Mouse (Mus musculus) thymus, postnatal 4 days (tissue): ENCODE measurements around the gene Gm42878.
"Not testable (repeated sequence)": the region's sequence is repeated elsewhere in the genome, so short reads cannot be mapped to it uniquely, and the experiment has no call there.

Experiments used
- DNase-seq: peaks from one replicate; pipeline ENCODE4 v3.0.0; 2021

Gm42878 gene

DNA sequence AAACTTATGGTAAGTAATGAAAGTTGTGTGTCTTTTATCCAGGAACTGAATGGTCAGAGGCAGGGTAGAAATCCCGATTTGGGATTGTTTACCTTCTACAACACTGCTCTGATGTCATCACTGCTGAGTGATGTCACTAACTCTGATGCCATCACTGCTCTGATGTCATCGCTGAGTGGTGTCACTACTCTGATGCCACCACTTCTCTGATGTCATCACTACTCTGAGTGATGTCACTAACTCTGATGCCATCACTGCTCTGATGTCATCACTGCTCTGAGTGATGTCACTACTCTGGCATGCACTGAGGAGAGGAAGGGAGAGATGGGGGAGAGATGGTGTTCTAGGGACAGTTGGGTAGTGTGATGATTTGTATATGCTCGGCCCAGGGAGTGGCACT, 17.2 kb upstream of the Gm42878 start:
- no peak for DNase-seq

- no peak for DNase-seq
Observed at GRCm38 (mm10) chr5:121549196-121549595, 3.9 kb upstream of the Gm42878 start.

- DNase-seq, result no peak
Observed at GRCm38 (mm10) chr5:121547084-121547483, 1.8 kb upstream of the Gm42878 start.

DNA sequence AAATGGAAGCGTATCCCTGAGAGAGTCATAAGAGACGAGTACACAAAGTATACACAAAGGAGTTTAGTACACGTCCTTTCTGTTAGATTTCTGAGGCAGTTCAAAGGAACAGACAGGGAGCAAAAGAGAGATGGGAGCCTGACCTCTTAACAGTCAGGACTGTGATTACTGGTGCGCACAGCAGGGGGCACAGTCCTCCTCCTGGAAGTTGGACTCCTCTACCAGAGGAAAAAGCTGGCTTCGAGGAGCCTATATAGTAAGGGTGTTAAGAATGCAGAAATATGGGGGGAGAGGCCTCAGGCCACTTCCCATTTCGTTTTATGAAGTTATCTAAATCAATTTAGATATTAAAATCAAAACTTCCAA, 1.2 kb upstream of the Gm42878 start:
- DNase-seq, result peak; percentile 75

GRCm38 (mm10) chr5:121545793-121546529, 679 bp upstream of the Gm42878 start, which contains the start of gene Mapkapk5:
TSS of gene Mapkapk5 (minus strand) at chr5:121545905.
- DNase-seq, result peak; percentile 99

GRCm38 (mm10) chr5:121543370-121543769, 1.9 kb downstream of the Gm42878 start:
- no peak for DNase-seq

DNA sequence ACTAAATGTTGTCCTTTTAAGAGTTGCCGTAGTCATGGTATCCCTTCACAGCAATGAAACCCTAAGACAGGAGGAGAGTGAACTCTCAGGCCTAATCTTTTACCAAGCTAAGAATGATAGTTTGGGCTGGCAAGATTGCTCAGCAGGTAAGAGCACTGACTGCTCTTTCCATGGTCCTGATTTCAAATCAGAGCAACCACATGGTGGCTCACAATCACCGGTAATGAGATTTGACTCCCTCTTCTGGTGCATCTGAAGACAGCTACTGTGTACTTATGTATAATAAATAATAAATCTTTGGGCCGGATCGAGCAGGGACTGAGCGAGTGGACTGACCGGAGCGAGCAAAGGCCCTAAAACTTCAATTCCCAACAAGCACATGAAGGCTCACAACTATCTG, 4.0 kb downstream of the Gm42878 start:
- no peak for DNase-seq

GRCm38 (mm10) chr5:121540066-121540465, 5.2 kb downstream of the Gm42878 start:
- no peak for DNase-seq

- DNase-seq, result no peak
Observed at GRCm38 (mm10) chr5:121537588-121537987, 7.7 kb downstream of the Gm42878 start.

DNA sequence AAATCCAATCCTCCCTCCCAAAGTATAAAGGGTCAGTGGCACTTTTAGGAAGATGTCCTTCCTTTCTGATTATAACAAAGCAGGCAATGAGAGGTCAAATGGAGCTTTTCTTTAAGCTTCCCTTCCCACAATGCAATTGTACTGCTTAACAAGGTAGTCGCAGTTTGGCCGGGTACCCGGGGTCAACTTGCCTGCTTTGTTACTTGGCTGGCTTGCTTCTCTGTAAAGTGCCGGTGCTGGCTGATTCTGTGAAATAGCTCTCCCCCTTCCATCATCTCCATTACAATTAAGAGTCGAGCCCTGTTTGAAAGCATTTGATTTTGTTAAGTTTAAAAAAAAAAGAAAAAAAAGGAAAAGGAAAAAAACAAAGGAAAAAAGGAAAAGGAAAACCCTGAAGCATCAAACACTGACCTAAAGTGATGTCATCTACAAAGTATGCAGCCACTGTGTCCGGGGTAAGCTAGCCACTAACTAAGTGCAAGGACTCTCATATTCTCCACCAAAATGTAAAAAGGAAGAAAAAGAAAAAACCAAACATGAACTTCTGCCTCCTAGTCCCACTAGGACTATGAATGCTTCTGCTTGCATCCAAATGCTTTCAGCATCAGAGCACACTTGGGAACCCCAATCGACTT, 8.2 kb downstream of the Gm42878 start:
- DNase-seq, result no peak

DNA sequence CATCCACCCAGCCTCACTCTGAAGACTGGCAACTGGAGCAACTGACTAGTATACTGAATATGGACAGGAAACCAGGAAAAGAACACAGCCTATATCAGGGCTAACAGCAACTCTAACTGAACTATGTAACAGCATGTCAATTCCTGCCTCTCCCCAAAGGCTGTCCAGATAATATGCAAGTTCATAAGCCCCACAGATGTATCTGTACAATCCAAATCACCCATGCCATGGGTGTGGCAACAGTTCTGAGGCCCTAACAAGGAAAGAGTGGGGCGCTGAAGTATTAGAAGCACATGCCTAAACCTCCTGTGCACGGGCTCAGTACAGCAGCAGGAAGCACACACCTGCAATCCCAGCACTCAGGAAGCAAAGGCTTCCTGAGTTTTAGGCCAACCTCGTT, 10.2 kb downstream of the Gm42878 start:
- DNase-seq, result no peak

- DNase-seq, result peak; percentile 56
Observed at GRCm38 (mm10) chr5:121534521-121534920, 10.8 kb downstream of the Gm42878 start.

GRCm38 (mm10) chr5:121526961-121527360, 18.3 kb downstream of the Gm42878 start:
- no peak for DNase-seq

DNA sequence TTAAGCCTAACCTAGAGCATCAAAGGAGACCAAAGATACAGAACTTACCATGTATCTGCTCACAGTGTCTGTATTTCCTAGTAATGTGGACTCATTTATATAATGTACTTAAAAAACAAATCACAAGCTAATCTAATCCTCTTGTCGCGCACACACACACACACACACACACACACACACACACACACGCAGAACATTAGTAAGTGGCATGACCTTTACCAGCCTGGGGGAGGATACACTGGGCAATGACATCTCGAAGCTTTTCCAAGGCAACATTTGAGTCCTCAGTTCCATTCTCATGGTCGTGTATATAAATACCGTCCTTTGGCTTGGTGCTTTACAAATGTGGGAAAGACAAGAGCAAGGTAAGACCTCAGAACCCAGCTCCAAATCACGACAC, 18.8 kb downstream of the Gm42878 start:
- DNase-seq, result no peak

DNA sequence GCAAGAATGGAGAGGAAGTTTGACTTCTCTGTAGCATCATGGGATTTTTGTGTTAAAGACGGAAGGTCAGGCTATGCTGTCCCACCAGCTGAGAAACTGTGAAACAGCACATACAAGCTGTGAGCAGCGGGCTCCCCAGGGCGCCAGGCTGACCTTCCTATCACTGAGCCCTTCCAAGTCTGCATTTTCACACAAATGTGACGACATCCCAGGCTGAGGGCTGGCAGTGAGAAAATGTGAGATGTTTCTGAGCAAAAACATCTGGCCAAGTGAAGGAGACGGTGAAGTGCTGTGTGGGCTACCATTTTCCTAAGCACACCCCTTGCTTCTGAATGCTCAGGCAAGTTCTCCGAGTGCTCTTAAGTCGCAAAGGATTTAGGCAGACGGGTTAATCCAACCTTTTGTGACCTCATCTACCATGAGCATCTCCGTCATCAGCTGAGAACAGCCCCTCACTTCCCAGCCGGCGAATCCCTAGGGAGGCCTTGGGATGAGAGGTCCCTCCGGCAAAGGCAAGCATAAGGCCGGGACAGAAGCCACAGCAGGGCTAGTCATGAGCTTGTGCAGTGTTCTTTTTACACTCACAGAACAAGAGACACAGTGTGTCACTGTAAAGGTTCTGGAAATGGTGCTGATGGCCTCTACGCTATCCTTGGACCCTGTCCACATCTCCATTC, 19.4 kb downstream of the Gm42878 start:
- no peak for DNase-seq

GRCm38 (mm10) chr5:121519758-121520157, 25.5 kb downstream of the Gm42878 start:
- peak; percentile 23 for DNase-seq

- DNase-seq, result no peak
Observed at GRCm38 (mm10) chr5:121518983-121519382, 26.3 kb downstream of the Gm42878 start.

DNA sequence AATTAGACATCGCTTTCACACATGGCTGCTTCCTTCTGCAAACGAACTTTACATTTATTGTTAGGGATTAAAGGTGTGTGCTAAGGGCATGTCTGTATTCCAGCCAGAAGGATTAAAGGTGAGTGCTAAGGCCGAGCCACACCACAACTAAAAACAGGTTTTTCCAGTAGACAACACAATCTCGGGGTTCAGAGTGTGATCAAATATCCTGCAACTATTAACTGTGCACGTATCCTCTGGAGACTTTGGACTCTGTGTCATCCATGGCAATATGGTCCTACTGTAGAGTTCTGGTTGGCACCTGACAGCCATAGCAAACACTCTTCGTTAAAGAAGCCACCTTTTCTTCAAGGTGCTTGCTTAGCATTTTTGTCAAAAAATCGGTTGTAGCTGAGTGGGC, 35.3 kb downstream of the Gm42878 start:
- no peak for DNase-seq

DNA sequence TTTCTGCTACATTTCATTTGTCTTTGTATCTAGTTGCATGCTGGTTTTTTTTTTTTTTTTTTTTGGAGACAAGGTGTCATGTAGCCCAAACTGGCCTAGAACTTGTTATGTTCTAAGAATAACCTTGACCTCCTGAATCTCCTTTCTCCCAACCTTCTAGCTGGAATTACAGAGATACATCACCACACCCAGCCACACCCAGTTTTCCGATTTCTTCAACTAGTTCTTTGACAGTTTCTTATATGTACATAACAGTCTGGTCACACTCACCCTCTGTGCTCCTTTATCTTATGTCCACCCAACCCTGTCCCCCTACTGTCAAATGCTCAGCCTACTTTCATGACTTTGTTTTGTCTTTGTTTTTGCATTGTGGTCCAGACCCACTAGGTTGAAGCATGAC, 38.4 kb downstream of the Gm42878 start:
- no peak for DNase-seq

GRCm38 (mm10) chr5:121503231-121503630, 42.1 kb downstream of the Gm42878 start, which contains the start of gene Adam1b:
TSS of gene Adam1b (minus strand) at chr5:121503435.
- DNase-seq, result peak; percentile 60

DNA sequence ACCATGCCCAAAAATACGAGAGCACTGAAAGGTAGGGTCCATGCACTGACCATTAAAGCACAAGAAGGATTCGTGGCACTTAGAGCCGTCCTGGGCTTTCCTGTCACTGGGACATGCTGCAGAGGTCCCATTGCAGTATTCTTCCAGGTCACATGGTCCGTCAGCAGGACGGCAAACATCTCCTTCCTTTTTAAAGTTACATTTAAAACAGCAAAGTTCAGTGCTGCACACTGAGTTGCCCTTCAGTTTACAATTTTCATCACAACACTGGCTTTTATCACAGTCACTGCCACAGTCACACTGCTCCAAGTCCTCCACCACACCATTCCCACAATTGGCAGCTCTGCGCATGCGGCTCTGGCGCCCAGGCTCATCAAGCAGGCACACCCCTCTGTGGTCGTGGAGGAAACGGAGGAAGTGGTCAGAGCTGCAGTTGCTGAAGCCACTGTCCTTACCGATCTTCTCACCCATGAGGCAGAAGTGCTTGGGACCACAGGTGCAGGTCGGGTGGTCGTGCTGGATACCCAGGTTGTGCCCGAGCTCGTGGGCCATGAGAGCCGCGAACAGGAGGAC, 43.8 kb downstream of the Gm42878 start:
- DNase-seq, result not testable (repeated sequence)

- DNase-seq, result no peak
Observed at GRCm38 (mm10) chr5:121500719-121501118, 44.6 kb downstream of the Gm42878 start.

GRCm38 (mm10) chr5:121493305-121493704, 52.0 kb downstream of the Gm42878 start:
- no peak for DNase-seq

DNA sequence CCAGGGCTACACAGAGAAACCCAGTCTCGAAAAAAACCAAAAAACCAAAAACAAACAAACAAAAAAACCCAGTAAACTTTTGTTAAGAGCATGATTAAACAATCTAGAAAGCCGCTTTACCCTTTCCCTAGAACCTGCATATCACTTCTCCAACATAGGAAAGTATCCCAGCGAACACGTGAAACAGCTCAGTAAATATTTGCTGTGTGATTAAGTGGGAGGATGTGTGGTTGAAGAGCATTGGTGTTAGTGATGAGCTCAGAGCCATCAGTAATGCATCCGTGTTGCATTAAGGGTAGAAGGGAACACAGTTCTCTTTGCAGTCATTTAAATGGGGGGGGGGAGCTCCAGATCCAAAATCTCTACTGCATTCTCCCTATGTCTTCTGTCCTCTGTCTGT, 60.5 kb downstream of the Gm42878 start:
- DNase-seq, result no peak
